Comparison of ENCODE assay signal across 21 mouse cellular contexts in genomic region chr13:9184281-9184680, GRCm38 (mm10).
"Had no signal": no experiment of that assay in that cellular context is flagged by ENCODE, and none has a peak within 500 bp of the region (broad histone marks: within the 10 kb centered on the region; RNA-seq: fewer than 3 reads in every experiment).

No protein-coding gene starts in this region.

- H3K9me3 ChIP-seq: forebrain, embryonic 15.5 days; heart, embryonic 13.5 days; heart, embryonic 15.5 days; hindbrain, embryonic 13.5 days; hindbrain, embryonic 15.5 days; limb, embryonic 13.5 days; limb, embryonic 15.5 days; liver, embryonic 12.5 days had no signal

- H3K4me1 ChIP-seq: heart, embryonic 13.5 days had no signal

- H3K4me3 ChIP-seq: forebrain, embryonic 15.5 days; heart, adult 2 months; heart, embryonic 13.5 days; heart, embryonic 15.5 days; hindbrain, embryonic 13.5 days; hindbrain, embryonic 15.5 days; limb, embryonic 13.5 days; limb, embryonic 15.5 days; liver, embryonic 12.5 days had no signal

- H3K9ac ChIP-seq: forebrain, embryonic 15.5 days; forebrain, postnatal 0 days; heart, embryonic 13.5 days; heart, embryonic 15.5 days; hindbrain, embryonic 13.5 days; hindbrain, embryonic 15.5 days; limb, embryonic 13.5 days; limb, embryonic 15.5 days; liver, embryonic 12.5 days had no signal

- H3K27me3 ChIP-seq: forebrain, embryonic 15.5 days; heart, embryonic 13.5 days; heart, embryonic 15.5 days; hindbrain, embryonic 13.5 days; hindbrain, embryonic 15.5 days; limb, embryonic 13.5 days; limb, embryonic 15.5 days; liver, embryonic 12.5 days had no signal

- H3K36me3 ChIP-seq: forebrain, embryonic 15.5 days; heart, embryonic 13.5 days; heart, embryonic 15.5 days; hindbrain, embryonic 13.5 days; hindbrain, embryonic 15.5 days; limb, embryonic 13.5 days; limb, embryonic 15.5 days; liver, embryonic 12.5 days had no signal

- H3K27ac ChIP-seq: forebrain, embryonic 15.5 days; heart, adult 2 months; heart, embryonic 13.5 days; heart, embryonic 15.5 days; hindbrain, embryonic 13.5 days; hindbrain, embryonic 15.5 days; hindbrain, postnatal 0 days; limb, embryonic 13.5 days; limb, embryonic 15.5 days; liver, embryonic 12.5 days had no signal

- H3K4me2 ChIP-seq: forebrain, embryonic 15.5 days; heart, embryonic 11.5 days; heart, embryonic 13.5 days; heart, embryonic 15.5 days; hindbrain, embryonic 13.5 days; hindbrain, embryonic 15.5 days; limb, embryonic 13.5 days; limb, embryonic 15.5 days; liver, embryonic 12.5 days had no signal

- ATAC-seq: forebrain, embryonic 15.5 days; forebrain, postnatal 0 days; hindbrain, postnatal 0 days; intestine, embryonic 16.5 days; liver, embryonic 12.5 days had no signal

- DNase-seq: forebrain, postnatal 0 days; gastrocnemius, postnatal 14 days; gastrocnemius, postnatal 36 days; heart, adult 2 months; heart, postnatal 14 days; heart, postnatal 36 days; kidney, postnatal 10 days; layer of hippocampus, adult 9-11 months; layer of hippocampus, postnatal 36 days; left cerebral cortex, postnatal 4 days had no signal
